Mouse (Mus musculus) testis, postnatal 10 days (tissue): ENCODE results near the gene Foxd3.
"Not testable (repeated sequence)": the region's sequence is repeated elsewhere in the genome, so short reads cannot be mapped to it uniquely, and the experiment has no call there.

ENCODE experiments used
- DNase-seq: peaks from one replicate; pipeline ENCODE4 v3.0.0; 2021; ENCODE audit warnings: low spot score

Gene Foxd3

GRCm38 (mm10) chr4:99655937-99656604 is at the start of gene Foxd3:
Gene Foxd3 (plus strand): TSS chr4:99656299.
- peak; percentile 54 for DNase-seq

GRCm38 (mm10) chr4:99612156-99612555 is 43.9 kb upstream of the Foxd3 start:
- DNase-seq, result no peak

DNA sequence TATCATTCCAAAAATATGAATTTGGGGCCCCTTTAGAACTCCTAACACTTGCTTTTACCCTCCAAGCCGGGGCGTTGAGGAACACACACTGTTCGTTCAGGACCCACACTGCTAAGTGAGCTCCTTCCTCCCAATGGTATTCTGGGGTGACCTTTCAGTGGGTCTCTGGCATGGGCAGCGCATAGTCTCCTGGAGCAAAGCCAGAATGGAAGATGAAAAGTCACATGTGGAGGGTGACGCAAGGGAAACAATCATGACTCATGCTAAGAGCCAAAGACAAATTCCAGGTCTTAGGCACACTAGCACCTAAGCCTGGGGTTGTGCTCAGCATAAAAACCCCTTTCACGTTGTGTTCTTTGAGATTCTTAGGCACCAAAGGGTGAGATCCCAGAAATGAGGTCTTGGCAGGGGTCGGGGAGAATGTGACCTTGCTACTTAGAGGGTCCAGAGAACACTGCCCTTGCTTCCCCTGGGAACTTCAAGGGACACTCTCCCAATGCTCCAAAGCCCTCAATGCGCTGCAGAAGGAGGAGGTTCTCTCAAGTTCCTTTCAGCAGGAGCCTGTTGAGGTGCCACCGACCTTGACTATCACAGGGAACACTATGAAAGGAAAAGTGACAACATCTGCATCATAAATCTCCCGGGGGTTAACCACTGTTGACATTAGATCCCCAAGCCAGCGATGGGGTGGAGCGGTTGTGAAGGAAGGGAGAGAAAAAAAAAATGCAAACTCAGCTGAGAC is 43.3 kb upstream of the Foxd3 start:
- DNase-seq, result no peak

DNA sequence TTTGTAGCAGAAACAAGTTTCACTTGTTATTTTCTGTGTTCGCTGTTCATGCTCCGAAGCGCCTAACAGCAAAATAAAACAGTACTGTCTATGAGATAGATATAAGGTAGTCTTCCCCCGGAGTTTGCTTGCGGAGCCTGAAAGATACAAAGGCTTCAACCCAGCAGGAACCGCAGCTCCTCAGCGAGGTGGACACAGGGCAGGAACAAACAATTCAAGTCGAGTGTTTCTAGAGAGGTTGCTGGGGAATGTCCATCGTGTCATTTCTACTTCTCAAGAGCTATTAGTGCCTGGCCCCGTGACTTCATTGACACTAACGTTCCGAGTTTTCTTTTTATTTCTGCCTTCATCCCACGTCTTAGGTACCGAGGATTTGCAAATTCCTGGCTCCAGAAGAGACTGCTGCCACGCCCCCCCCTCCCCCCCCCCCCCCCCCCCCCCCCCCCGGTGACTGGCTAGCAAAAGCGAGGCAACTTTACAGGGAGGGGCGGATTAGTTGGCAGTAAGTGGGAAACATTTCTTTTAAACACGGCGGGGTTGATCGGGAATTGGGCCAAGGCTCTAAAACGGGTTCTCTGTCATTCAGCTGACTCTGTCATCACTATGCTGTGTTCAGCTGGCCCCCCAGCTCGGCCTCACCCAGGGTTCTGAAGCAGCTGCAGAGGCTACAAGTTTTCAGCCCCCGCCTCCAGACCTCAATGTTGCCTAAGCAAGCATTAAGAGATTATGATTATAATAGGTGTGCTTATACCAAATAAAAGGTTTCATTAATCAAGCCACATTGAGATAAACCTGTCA is 29.9 kb upstream of the Foxd3 start:
- DNase-seq, result no peak

- no peak for DNase-seq
Observed at GRCm38 (mm10) chr4:99627057-99627456, 29.0 kb upstream of the Foxd3 start.

DNA sequence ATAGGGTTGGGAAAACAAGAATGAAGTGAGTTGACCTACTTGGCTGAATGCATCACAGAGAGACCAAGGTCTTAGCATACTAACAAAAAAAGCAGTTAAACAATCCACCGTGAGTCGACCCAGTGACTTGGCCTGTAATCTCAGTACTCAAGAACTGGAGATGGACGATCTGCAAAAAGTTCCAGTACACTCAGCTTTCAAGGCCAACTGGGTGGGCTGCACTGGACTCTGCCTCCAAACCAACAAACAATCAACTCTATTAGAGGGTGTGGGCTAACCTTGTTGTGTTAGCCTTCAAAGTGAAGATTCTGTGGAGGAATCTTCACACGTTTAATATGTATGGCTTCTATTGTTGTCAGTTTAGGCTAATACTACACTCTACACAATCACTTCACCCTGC is 20.1 kb upstream of the Foxd3 start:
- DNase-seq, result no peak

DNA sequence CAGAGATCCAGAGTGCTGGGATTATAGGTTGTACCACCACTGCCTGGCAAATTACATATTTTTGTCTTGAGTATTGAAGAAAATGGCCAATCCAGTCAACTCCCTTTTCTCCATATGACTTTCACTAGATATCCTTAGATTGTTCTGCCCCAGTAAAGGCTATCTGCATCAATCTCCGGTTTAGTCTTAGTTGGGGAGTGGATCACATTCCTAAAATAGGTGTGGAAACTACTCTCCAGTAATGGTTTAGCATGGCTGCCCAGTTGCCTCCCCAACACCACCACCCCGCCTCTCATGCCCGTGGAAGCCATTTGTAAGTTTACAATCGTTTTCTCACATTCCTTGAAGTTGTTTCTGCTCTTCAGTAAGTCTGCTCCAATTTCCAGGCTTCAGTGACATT is 19.4 kb upstream of the Foxd3 start:
- DNase-seq, result no peak

- not testable (repeated sequence) for DNase-seq
Observed at GRCm38 (mm10) chr4:99640619-99641018, 15.5 kb upstream of the Foxd3 start.

DNA sequence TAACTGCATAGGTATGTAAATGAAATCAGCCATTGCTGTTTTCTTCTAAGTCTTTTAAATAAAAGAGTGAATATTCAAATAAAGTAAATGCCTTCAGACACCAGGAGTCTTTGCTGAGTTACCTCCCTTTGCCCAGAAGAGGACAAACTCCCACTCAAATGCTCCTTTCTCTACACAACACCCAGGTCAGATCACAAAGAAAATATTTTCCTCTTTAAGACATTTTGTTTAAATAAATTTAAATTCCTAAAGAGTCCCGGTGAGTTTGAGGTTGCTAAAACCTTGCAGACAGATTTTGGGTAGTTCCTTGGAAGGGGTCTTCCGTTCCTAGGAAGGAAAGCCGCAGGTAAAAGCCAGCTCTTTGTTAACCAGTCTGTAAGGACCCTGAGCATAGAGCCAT is 14.2 kb upstream of the Foxd3 start:
- DNase-seq, result no peak

DNA sequence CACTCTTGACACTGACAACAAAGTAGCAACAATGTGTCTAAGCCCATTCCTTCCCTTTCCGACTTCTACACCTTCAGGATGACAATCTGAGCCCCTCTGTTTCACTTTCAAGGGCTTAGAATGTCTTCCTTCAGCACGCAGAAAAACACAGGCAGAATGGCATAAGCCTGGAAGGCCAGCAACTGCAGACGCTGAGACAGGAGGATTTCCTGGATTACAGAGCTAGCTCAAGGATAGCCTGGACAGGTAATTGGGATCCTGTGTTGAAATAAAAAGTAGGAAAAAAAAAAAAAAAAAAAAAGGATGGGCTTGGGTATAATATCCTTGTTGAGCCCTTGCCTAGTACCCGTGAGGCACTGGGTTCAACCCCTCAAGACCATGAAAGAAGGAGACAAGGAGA is 10.5 kb upstream of the Foxd3 start:
- no peak for DNase-seq

GRCm38 (mm10) chr4:99650088-99650944 is 5.8 kb upstream of the Foxd3 start:
- peak; percentile 58 for DNase-seq

DNA sequence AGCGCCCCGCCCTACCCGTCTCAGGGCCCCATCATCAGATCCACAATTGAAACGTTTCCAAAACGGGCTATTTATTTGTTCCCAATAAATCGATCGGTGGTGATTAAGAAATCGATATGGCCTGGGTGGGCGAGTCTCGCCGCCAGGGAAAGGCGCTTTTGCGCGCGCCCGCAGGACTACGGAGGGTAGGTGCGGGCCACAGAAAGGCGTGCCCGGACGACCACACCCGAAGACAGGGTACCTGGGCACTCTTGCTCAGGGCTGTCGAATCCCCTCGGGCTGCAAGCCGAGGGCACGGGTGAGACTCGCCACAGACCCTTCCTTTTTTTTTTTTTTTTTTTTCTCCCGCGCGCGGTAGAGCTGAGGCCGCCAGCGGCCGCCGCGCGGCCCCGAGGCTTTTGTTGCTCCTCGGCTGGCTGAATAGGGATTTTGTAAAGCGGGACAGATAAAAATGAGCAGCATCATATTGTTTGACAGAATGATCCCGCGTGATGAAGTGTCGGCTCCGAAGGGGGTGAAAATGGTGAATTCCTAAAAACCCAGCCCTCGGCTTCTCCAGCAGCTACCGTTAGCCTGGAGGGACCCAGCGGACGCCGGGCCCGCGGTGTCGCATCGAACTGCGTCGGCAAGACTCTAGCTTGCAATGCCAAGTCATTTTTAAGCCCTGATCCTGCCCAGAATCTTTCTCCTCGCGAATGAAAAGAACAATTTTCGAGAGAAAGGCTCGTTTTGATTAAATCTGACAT is 5.0 kb upstream of the Foxd3 start:
- DNase-seq, result peak; percentile 39

- DNase-seq, result no peak
Observed at GRCm38 (mm10) chr4:99651823-99652450, 4.2 kb upstream of the Foxd3 start.

GRCm38 (mm10) chr4:99652576-99653210 is 3.4 kb upstream of the Foxd3 start:
- no peak for DNase-seq

GRCm38 (mm10) chr4:99653216-99653607 is 2.9 kb upstream of the Foxd3 start:
- peak; percentile 42 for DNase-seq

DNA sequence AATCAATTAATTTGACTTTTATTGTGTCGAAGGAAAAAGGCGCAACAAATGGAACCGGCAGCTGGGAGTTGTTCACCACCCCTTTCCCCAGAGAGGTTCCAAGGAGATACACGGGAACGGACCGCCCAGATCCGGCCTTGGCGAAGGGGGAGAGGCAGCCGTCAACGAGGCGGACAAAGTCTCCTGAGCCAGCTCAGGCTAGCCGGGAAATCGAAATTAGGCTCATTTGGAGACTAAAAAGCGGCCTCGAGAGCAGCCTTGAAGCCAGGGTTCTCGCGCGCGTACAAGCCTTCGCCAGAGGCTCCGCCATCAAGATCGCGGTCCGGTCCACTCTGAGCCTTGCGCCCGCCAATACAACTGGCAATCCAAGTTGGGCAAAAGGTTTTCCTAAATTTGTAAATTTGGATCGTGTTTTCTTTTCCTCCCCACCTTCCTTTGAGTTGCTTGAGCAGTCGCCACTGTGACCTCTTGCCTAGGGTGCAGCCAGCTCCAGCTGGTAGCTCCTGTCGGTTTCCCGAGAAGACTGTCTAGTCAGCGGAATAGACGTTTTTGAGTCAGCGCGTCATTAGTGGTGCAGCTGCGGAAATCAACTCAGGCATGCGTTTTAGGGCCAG is 2.4 kb upstream of the Foxd3 start:
- DNase-seq, result peak; percentile 42

GRCm38 (mm10) chr4:99654621-99655296 is 1.3 kb upstream of the Foxd3 start:
- DNase-seq, result peak; percentile 39

- peak; percentile 47 for DNase-seq
Observed at GRCm38 (mm10) chr4:99656605-99657429, 718 bp downstream of the Foxd3 start.
